In the genomic region with DNA sequence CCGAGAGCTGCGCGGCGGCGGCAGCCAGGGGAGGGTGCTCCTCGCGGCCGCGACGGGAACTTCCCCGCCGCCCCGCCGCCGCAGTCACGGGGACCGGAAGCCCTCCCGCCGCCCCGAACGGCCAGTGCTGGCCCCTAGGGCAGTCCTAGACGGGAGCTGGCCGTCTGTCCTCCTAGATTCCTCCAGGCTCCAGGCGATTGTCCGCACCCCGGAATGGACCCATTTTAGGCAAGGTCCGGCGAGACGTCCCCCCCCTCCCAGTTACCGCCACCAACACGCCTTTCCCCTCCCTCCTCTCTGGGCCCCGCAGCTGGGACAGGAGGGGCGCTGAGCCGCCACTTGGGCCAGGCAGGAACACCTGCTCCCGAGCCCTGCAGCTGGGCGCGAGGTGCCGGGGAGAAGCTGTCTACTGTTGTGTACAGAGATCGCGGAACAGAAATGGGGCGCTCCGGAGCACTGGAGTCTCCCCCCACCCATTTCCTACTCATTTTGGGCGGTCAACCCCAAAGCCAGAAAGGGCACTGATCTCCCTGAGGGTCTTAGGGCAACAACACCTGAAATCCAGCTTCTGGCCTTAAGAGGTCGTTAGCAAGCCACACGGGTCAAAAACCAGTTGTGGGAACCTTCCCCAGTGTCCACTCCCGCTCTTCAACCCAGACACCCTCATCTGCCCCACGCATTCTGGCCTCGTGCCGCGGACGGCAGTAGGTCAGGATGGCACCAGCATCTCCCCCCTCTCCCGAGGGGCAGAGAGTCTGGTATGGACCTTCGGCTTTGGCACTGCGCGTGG, we compare ENCODE assay signal across 8 mouse cellular contexts.
DNase-seq lines count a peak whose midpoint lies in the region; ATAC-seq and TF ChIP-seq lines count a peak whose summit lies in the region.

No protein-coding gene starts in this region.

- no peak for TF ChIP-seq RAD21 in MEL (IDR thresholded peaks at IDR 0.05; ENCODE audit: low read depth, low read length)

- H3K36me3 ChIP-seq in MEL (ENCODE audit: control insufficient read depth in 1 of 2, insufficient read depth in 2 of 2, low read length in 2 of 2), result peaks cover 0 to 36% of the 10 kb centered on the region in 2 experiments; a peak in 2 of 4 replicates
- H3K36me3 ChIP-seq in embryonic facial prominence, embryonic 13.5 days, result no peaks in the 10 kb centered on the region
- no peaks in the 10 kb centered on the region for H3K36me3 ChIP-seq in heart, embryonic 12.5 days
- no peaks in the 10 kb centered on the region for H3K36me3 ChIP-seq in kidney, embryonic 16.5 days (ENCODE audit: insufficient read depth, low read length)
- H3K36me3 ChIP-seq in lung, postnatal 0 days (ENCODE audit: insufficient read depth, low read length), result no peaks in the 10 kb centered on the region

- H3K4me2 ChIP-seq in embryonic facial prominence, embryonic 13.5 days, result peak overlapping the region; percentile 85
- H3K4me2 ChIP-seq in heart, embryonic 12.5 days, result peak overlapping the region; percentile 92
- peak overlapping the region; percentile 81 for H3K4me2 ChIP-seq in kidney, embryonic 16.5 days (replicated peaks; ENCODE audit: low read depth, low read length)
- peak overlapping the region; percentile 83 for H3K4me2 ChIP-seq in lung, postnatal 0 days (replicated peaks; ENCODE audit: low read depth, low read length)

- H3K27me3 ChIP-seq in MEL (ENCODE audit: control insufficient read depth in 1 of 2, insufficient read depth in 2 of 2, low read length in 2 of 2), result no peaks in the 10 kb centered on the region
- peaks cover 97% of the 10 kb centered on the region for H3K27me3 ChIP-seq in embryonic facial prominence, embryonic 13.5 days
- peaks cover 86% of the 10 kb centered on the region for H3K27me3 ChIP-seq in heart, embryonic 12.5 days (replicated peaks)
- H3K27me3 ChIP-seq in kidney, embryonic 16.5 days (ENCODE audit: insufficient read depth, low read length), result peaks cover 89% of the 10 kb centered on the region
- H3K27me3 ChIP-seq in lung, postnatal 0 days (replicated peaks; ENCODE audit: insufficient read depth, low read length), result 0 out of 2 replicates have a peak, but pooled peaks cover 10% of the 10 kb centered on the region

- H3K27ac ChIP-seq in MEL (ENCODE audit: control insufficient read depth, low read depth, low read length), result peak overlapping the region; percentile 99
- peak overlapping the region; percentile 89 for H3K27ac ChIP-seq in embryonic facial prominence, embryonic 13.5 days
- H3K27ac ChIP-seq in heart, embryonic 12.5 days (ENCODE audit: poor library complexity, severe bottlenecking), result peak overlapping the region; percentile 97
- H3K27ac ChIP-seq in kidney, embryonic 16.5 days (ENCODE audit: low read length), result peak overlapping the region; percentile 91
- H3K27ac ChIP-seq in lung, postnatal 0 days (ENCODE audit: low read length), result peak overlapping the region; percentile 90

- peak overlapping the region; percentile 69 to 92 for H3K4me3 ChIP-seq in MEL (ENCODE audit: control insufficient read depth in 1 of 2, insufficient read depth in 1 of 2, low read depth in 2 of 2, low read length in 2 of 2)
- peak overlapping the region; percentile 50 for H3K4me3 ChIP-seq in embryonic facial prominence, embryonic 13.5 days
- H3K4me3 ChIP-seq in heart, embryonic 12.5 days, result peak overlapping the region; percentile 60
- peak overlapping the region; percentile 54 for H3K4me3 ChIP-seq in kidney, embryonic 16.5 days (ENCODE audit: low read length)
- H3K4me3 ChIP-seq in lung, postnatal 0 days (ENCODE audit: low read depth, low read length), result peak overlapping the region; percentile 44

- TF ChIP-seq POLR2A in MEL (IDR thresholded peaks at IDR 0.05; ENCODE audit: control insufficient read depth in 1 of 2, insufficient read depth in 1 of 2, low read depth in 1 of 2, low read length in 2 of 2, poor library complexity in 1 of 2), result no peak; a peak in 1 of 4 replicates

- no peaks in the 10 kb centered on the region for H3K9me3 ChIP-seq in MEL (replicated peaks; ENCODE audit: insufficient read depth, low read length)
- no peaks in the 10 kb centered on the region for H3K9me3 ChIP-seq in embryonic facial prominence, embryonic 13.5 days
- peaks cover 7% of the 10 kb centered on the region; the same call in 1 of the 2 replicates for H3K9me3 ChIP-seq in heart, embryonic 12.5 days (replicated peaks)
- no peaks in the 10 kb centered on the region for H3K9me3 ChIP-seq in kidney, embryonic 16.5 days (ENCODE audit: low read length)
- H3K9me3 ChIP-seq in lung, postnatal 0 days (ENCODE audit: low read length), result no peaks in the 10 kb centered on the region

- no peak for TF ChIP-seq EP300 in MEL (IDR thresholded peaks at IDR 0.05; ENCODE audit: low read depth in 1 of 2, low read length in 2 of 2)
- TF ChIP-seq EP300 in lung, postnatal 0 days (IDR thresholded peaks at IDR 0.05), result no peak

- no peak for ATAC-seq in embryonic facial prominence, embryonic 13.5 days (ENCODE audit: insufficient number of reproducible peaks, insufficient read depth, low FRiP score, low TSS enrichment, low read depth)
- ATAC-seq in heart, embryonic 12.5 days (ENCODE audit: insufficient number of reproducible peaks, low FRiP score), result peak; percentile 15; the same call in 1 of the 2 replicates
- no peak for ATAC-seq in kidney, embryonic 16.5 days (ENCODE audit: low FRiP score, low TSS enrichment)
- ATAC-seq in lung, postnatal 0 days, result peak; percentile 9

- H3K9ac ChIP-seq in MEL (ENCODE audit: control insufficient read depth, low read depth, low read length, poor library complexity, severe bottlenecking), result peak overlapping the region; percentile 92
- H3K9ac ChIP-seq in embryonic facial prominence, embryonic 13.5 days, result peak overlapping the region; percentile 73
- H3K9ac ChIP-seq in heart, embryonic 12.5 days, result peak overlapping the region; percentile 89
- H3K9ac ChIP-seq in kidney, embryonic 16.5 days (replicated peaks; ENCODE audit: low read length), result peak overlapping the region; percentile 71
- peak overlapping the region; percentile 46; the same call in 1 of the 2 replicates for H3K9ac ChIP-seq in lung, postnatal 0 days (replicated peaks; ENCODE audit: low read depth)

- peaks cover 39% of the 10 kb centered on the region for H3K79me2 ChIP-seq in MEL (ENCODE audit: control insufficient read depth, insufficient read depth, low read length, poor library complexity)

- TF ChIP-seq CTCF in MEL (IDR thresholded peaks at IDR 0.05 in 2 of 3, conservative IDR thresholded peaks at IDR 0.05 in 1 of 3; ENCODE audit: control insufficient read depth in 1 of 3, insufficient read depth in 1 of 3, low read depth in 2 of 3, low read length in 3 of 3, poor library complexity in 1 of 3, severe bottlenecking in 1 of 3), result peak in 1 of 3 experiments; percentile 1; a peak in 1 of 6 replicates
- peak; percentile 49 for TF ChIP-seq CTCF in lung, postnatal 0 days (IDR thresholded peaks at IDR 0.05)

- DNase-seq in A20 (ENCODE audit: low read depth, low spot score), result peak; percentile 81
- peak; percentile 62 for DNase-seq in MEL (ENCODE audit: low read depth, low spot score)
- peak; percentile 65 for DNase-seq in lung, postnatal 0 days (ENCODE audit: low spot score)
- peak; percentile 42 for DNase-seq in right cerebral cortex, postnatal 14 days
- DNase-seq in ovary, postnatal 14 days (ENCODE audit: low spot score), result no peak

- WGBS in embryonic facial prominence, embryonic 13.5 days, result 5% methylated on average over 55 of the region's 55 CpGs
- WGBS in heart, embryonic 12.5 days, result 2% methylated on average over 48 of the region's 55 CpGs
- WGBS in kidney, embryonic 16.5 days, result 3% methylated on average over 54 of the region's 55 CpGs
- WGBS in lung, postnatal 0 days, result 2% methylated on average over 27 of the region's 55 CpGs

- H3K4me1 ChIP-seq in MEL (ENCODE audit: control insufficient read depth in 1 of 2, insufficient read depth in 2 of 2, low read length in 2 of 2), result peaks cover 8 to 34% of the 10 kb centered on the region in 2 experiments
- peaks cover 38% of the 10 kb centered on the region for H3K4me1 ChIP-seq in embryonic facial prominence, embryonic 13.5 days
- peaks cover 56% of the 10 kb centered on the region for H3K4me1 ChIP-seq in heart, embryonic 12.5 days (replicated peaks)
- H3K4me1 ChIP-seq in kidney, embryonic 16.5 days (ENCODE audit: insufficient read depth, low read length), result peaks cover 49% of the 10 kb centered on the region
- no peaks in the 10 kb centered on the region; the same call in 1 of the 2 replicates for H3K4me1 ChIP-seq in lung, postnatal 0 days (ENCODE audit: insufficient read depth, low read depth, low read length)

TF ChIP-seq in MEL, 35 proteins besides CTCF, POLR2A, EP300 and RAD21:
- TF ChIP-seq ZC3H11A (IDR thresholded peaks at IDR 0.05; ENCODE audit: low read depth, low read length), result no peak
- TF ChIP-seq MAZ (IDR thresholded peaks at IDR 0.05; ENCODE audit: low read depth, low read length), result peak; percentile 6; the same call in 1 of the 2 replicates

Comparison
In these comparisons a context has a peak if more than half of its experiments do, and no peak if none do; other contexts are left out.
1. ATAC-seq: peak in heart, embryonic 12.5 days (single experiment) and lung, postnatal 0 days (single experiment); none in embryonic facial prominence, embryonic 13.5 days (single experiment) and kidney, embryonic 16.5 days (single experiment).
2. Peak in every context shown above with its lines, with median percentiles within 50 percentile points of each other: H3K27ac ChIP-seq, H3K4me3 ChIP-seq, H3K9ac ChIP-seq and H3K4me2 ChIP-seq.